ENCODE assay signal across 8 mouse cellular contexts in genomic region chr3:89861070-89861469, GRCm38 (mm10). TPM values are rescaled to one million over a fixed set of nuclear protein-coding genes. Genes with fewer than 3 reads are reported as not detected.
A peak's percentile ranks its signal among the peaks of the same experiment; 100 is the strongest.
DNase-seq lines count a peak whose midpoint lies in the region; ATAC-seq lines count a peak whose summit lies in the region.

No protein-coding gene starts in this region.

- H3K36me3 ChIP-seq in liver, embryonic 15.5 days (replicated peaks) = no peaks in the 10 kb centered on the region
- H3K36me3 ChIP-seq in neural tube, embryonic 14.5 days (ENCODE audit: control insufficient read depth, insufficient read depth, low read length) = no peaks in the 10 kb centered on the region

- no peak overlapping the region; the same call in 1 of the 2 replicates for H3K9ac ChIP-seq in liver, embryonic 15.5 days
- H3K9ac ChIP-seq in neural tube, embryonic 14.5 days (replicated peaks; ENCODE audit: low read depth, low read length) = no peak overlapping the region

- 19% methylated on average over 4 of the region's 4 CpGs for WGBS in liver, embryonic 15.5 days (ENCODE audit: insufficient replicate concordance)
- 22% methylated on average over 4 of the region's 4 CpGs for WGBS in neural tube, embryonic 14.5 days

- H3K27ac ChIP-seq in liver, embryonic 15.5 days (replicated peaks) = 0 out of 2 replicates have a peak overlapping the region, but pooled peaks have one; percentile 6
- 0 out of 2 replicates have a peak overlapping the region, but pooled peaks have one; percentile 28 for H3K27ac ChIP-seq in neural tube, embryonic 14.5 days (ENCODE audit: low read depth, low read length)

- no peak overlapping the region for H3K4me2 ChIP-seq in liver, embryonic 15.5 days
- H3K4me2 ChIP-seq in neural tube, embryonic 14.5 days (ENCODE audit: low read depth, low read length) = no peak overlapping the region

- no peaks in the 10 kb centered on the region for H3K9me3 ChIP-seq in liver, embryonic 15.5 days (replicated peaks)
- no peaks in the 10 kb centered on the region for H3K9me3 ChIP-seq in neural tube, embryonic 14.5 days (ENCODE audit: control insufficient read depth, low read length)

- DNase-seq in embryo, embryonic 10.5 days (ENCODE audit: low spot score) = peak; percentile 36
- no peak for DNase-seq in embryo, embryonic 9.5 days (ENCODE audit: extremely low spot score)
- DNase-seq in adrenal gland, postnatal 10 days = peak; percentile 85
- DNase-seq in gastrocnemius, postnatal 10 days = peak; percentile 57
- DNase-seq in induced T-regulatory cell, adult 2 months (ENCODE audit: low read depth) = peak; percentile 64
- no peak for DNase-seq in thymus, postnatal 0 days (ENCODE audit: low spot score)

- 0 out of 2 replicates have a peak, but pooled peaks cover 24% of the 10 kb centered on the region for H3K27me3 ChIP-seq in liver, embryonic 15.5 days
- H3K27me3 ChIP-seq in neural tube, embryonic 14.5 days (ENCODE audit: control insufficient read depth, insufficient read depth, low read length) = no peaks in the 10 kb centered on the region

- peaks cover 19% of the 10 kb centered on the region for H3K4me1 ChIP-seq in liver, embryonic 15.5 days (replicated peaks)
- peaks cover 4% of the 10 kb centered on the region; the same call in 1 of the 2 replicates for H3K4me1 ChIP-seq in neural tube, embryonic 14.5 days (ENCODE audit: control insufficient read depth, insufficient read depth, low read length)

- no peak overlapping the region for H3K4me3 ChIP-seq in liver, embryonic 15.5 days (replicated peaks)
- H3K4me3 ChIP-seq in neural tube, embryonic 14.5 days (ENCODE audit: low read depth, low read length) = no peak overlapping the region

- ATAC-seq in liver, embryonic 15.5 days (ENCODE audit: insufficient read depth) = peak; percentile 8; the same call in 1 of the 2 replicates
- peak; percentile 73; the same call in 1 of the 2 replicates for ATAC-seq in neural tube, embryonic 14.5 days (ENCODE audit: low read depth)

RNA-seq across cellular contexts. Expression of gene She, which starts 29.9 kb away (rescaled TPM):
- 10 to 100 TPM; 14.9 to 17.5 TPM for total RNA-seq in adrenal gland, postnatal 10 days (2021)
- 10 to 100 TPM in 1 of 2 experiments, 1 to 10 TPM in 1; 9.4 to 10.7 TPM for total RNA-seq in gastrocnemius, postnatal 10 days (2021)
- polyA plus RNA-seq in liver, embryonic 15.5 days (2015; fragmentation: Nextera tagmentation; extraction: Ambion mirVana) = 0.93 and 1.2 TPM in 2 replicates
- polyA plus RNA-seq in neural tube, embryonic 14.5 days (2014; fragmentation: Nextera tagmentation; extraction: Ambion mirVana) = 0.91 and 2.4 TPM in 2 replicates
- 1.0 and 1.1 TPM in 2 replicates for polyA plus RNA-seq in thymus, postnatal 0 days (2015; fragmentation: Nextera tagmentation; extraction: Ambion mirVana)

RNA-seq across cellular contexts. Expression of gene Il6ra, which starts 51.9 kb away (rescaled TPM):
- 10 to 100 TPM in 1 of 2 experiments, 1 to 10 TPM in 1; 7.2 to 17.2 TPM for total RNA-seq in adrenal gland, postnatal 10 days (2021)
- total RNA-seq in gastrocnemius, postnatal 10 days (2021) = 1 to 10 TPM; 2.4 to 3.1 TPM
- polyA plus RNA-seq in liver, embryonic 15.5 days (2015; fragmentation: Nextera tagmentation; extraction: Ambion mirVana) = 5.3 and 6.3 TPM in 2 replicates
- 0.36 and 0.50 TPM in 2 replicates for polyA plus RNA-seq in neural tube, embryonic 14.5 days (2014; fragmentation: Nextera tagmentation; extraction: Ambion mirVana)
- 4.1 and 4.2 TPM in 2 replicates for polyA plus RNA-seq in thymus, postnatal 0 days (2015; fragmentation: Nextera tagmentation; extraction: Ambion mirVana)

Comparison
In these comparisons a context has a peak if more than half of its experiments do, and no peak if none do; other contexts are left out.
1. DNase-seq: peak in embryo, embryonic 10.5 days (single experiment), adrenal gland, postnatal 10 days (single experiment), gastrocnemius, postnatal 10 days (single experiment) and induced T-regulatory cell, adult 2 months (single experiment); none in embryo, embryonic 9.5 days (single experiment) and thymus, postnatal 0 days (single experiment).